Mouse (Mus musculus) heart, embryonic 14.5 days (tissue): ENCODE results near the gene Rfng. TPM values are rescaled to one million over a fixed set of nuclear protein-coding genes. Genes with fewer than 3 reads are reported as not detected.
"Not testable (repeated sequence)": the region's sequence is repeated elsewhere in the genome, so short reads cannot be mapped to it uniquely, and the experiment has no call there.

ENCODE experiments used
- ATAC-seq: fragments of 200-750 bp; cut with Nextera tagmentation; 2 replicates; pipeline ENCODE4 v1.8.0; 2017; ENCODE audit warnings: low read depth, moderate TSS enrichment; ENCODE audit not compliant: insufficient number of reproducible peaks, insufficient read depth, low FRiP score
- H3K27ac ChIP-seq, 2 experiments: fragments of 200-500 bp in 1 of 2; fragments of 300-500 bp in 1 of 2; sonication (generic) in 1 of 2; replicated peaks in 1 of 2; 2 replicates each; pipeline ENCODE4 v1.5.1; 2012 to 2014; ENCODE audit warnings: low read depth in 2 of 2, low read length in 2 of 2, control low read depth in 1 of 2, mild to moderate bottlenecking in 1 of 2, mixed read lengths in 1 of 2; ENCODE audit not compliant: control insufficient read depth in 1 of 2, insufficient read depth in 1 of 2
- H3K27me3 ChIP-seq: fragments of 300-500 bp; sonication (generic); 2 replicates; pipeline ENCODE4 v1.6.1; 2014; ENCODE audit warnings: mild to moderate bottlenecking, low read length, control low read depth; ENCODE audit not compliant: control insufficient read depth, insufficient read depth
- H3K36me3 ChIP-seq: fragments of 300-500 bp; sonication (generic); 2 replicates; pipeline ENCODE4 v1.6.1; 2014; ENCODE audit warnings: mild to moderate bottlenecking, control low read depth, low read length, mixed read lengths; ENCODE audit not compliant: control insufficient read depth, insufficient read depth
- H3K4me1 ChIP-seq, 2 experiments: fragments of 200-500 bp in 1 of 2; fragments of 300-500 bp in 1 of 2; sonication (generic) in 1 of 2; 2 replicates each; pipeline ENCODE4 v1.6.1; 2012 to 2014; ENCODE audit warnings: low read length in 2 of 2, control low read depth in 1 of 2, mixed read lengths in 1 of 2; ENCODE audit not compliant: control insufficient read depth in 2 of 2, insufficient read depth in 2 of 2
- H3K4me2 ChIP-seq: fragments of 300-500 bp; sonication (generic); 2 replicates; pipeline ENCODE4 v1.6.1; 2014; ENCODE audit warnings: mild to moderate bottlenecking, low read length
- H3K4me3 ChIP-seq, 2 experiments: fragments of 200-500 bp in 1 of 2; fragments of 300-500 bp in 1 of 2; sonication (generic) in 1 of 2; 2 replicates each; pipeline ENCODE4 v1.5.1; 2012 to 2014; ENCODE audit warnings: low read length in 2 of 2, mild to moderate bottlenecking in 2 of 2, control low read depth in 1 of 2, low read depth in 1 of 2, moderate library complexity in 1 of 2; ENCODE audit not compliant: control insufficient read depth in 1 of 2, insufficient read depth in 1 of 2
- H3K9ac ChIP-seq: fragments of 300-500 bp; sonication (generic); 2 replicates; pipeline ENCODE4 v1.6.1; 2014; ENCODE audit warnings: mild to moderate bottlenecking, low read length
- H3K9me3 ChIP-seq: fragments of 300-500 bp; sonication (generic); 2 replicates; pipeline ENCODE4 v1.6.1; 2016; ENCODE audit warnings: low read length, control low read depth; ENCODE audit not compliant: control insufficient read depth
- WGBS: fragments of 180-500 bp; shearing (Covaris S2); extraction: QIAGEN DNeasy Blood & Tissue Kit; methylation state at CpG from one replicate; pipeline ENCODE4 v1.1.7; 2014; 5-methylcytosine and 5-hydroxymethylcytosine counted together
- polyA plus RNA-seq: library from polyadenylated mRNA; unstranded; fragments of >200 nt; fragmentation: Nextera tagmentation; extraction: Ambion mirVana; gene quantifications from 2 replicates; pipeline ENCODE4 v1.2.1, GENCODE M21; 2014

Rfng gene
- polyA plus RNA-seq, 1 experiment from 2014 or later, result 16.7 TPM

DNA sequence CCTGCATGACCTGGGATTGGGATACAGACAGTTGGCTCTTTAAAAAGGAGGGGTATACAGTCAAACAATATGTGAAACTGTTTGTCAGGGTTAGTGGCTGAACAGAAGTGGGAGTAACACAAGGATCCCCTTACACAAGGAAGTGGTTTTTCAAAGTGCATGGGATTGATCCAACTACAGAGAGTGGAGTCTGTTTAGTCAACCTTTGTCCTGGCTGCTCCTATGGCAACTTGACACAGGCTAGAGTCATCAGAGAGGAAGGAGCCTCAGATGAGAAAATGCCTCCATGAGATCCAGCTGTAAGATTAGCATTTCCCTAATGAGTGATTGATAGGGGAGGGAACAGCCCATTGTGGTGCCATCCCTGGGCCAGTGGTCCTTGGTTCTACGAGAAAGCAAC, 15.8 kb downstream of the Rfng start:
- no peak overlapping the region for H3K4me2 ChIP-seq
- no peak overlapping the region for H3K4me3 ChIP-seq
- H3K9me3 ChIP-seq, result no peaks in the 10 kb centered on the region
- H3K27ac ChIP-seq, result no peak overlapping the region
- H3K27me3 ChIP-seq, result peaks cover 11% of the 10 kb centered on the region; the same call in 1 of the 2 replicates
- no peak for ATAC-seq
- 56% methylated on average over 1 of the region's 1 CpGs for WGBS
- no peaks in the 10 kb centered on the region for H3K4me1 ChIP-seq
- H3K9ac ChIP-seq, result no peak overlapping the region
- no peaks in the 10 kb centered on the region for H3K36me3 ChIP-seq

DNA sequence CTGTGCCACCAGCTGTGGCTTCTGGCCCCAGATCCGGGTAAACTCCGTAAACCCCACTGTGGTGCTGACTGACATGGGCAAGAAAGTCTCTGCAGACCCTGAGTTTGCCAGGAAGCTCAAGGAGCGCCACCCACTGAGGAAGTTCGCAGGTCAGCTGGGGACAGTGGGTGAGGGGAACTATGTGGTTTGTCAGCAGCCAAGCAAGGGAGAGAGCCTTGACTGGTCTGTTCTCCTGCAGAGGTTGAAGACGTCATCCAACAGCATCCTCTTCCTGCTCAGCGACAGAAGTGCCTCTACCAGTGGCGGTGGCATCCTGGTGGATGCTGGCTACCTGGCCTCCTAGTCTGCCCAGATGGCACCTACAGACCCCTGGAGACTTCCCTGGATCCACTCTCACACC, 17.0 kb downstream of the Rfng start:
- not testable (repeated sequence) for ATAC-seq
- 43% methylated on average over 4 of the region's 7 CpGs for WGBS

DNA sequence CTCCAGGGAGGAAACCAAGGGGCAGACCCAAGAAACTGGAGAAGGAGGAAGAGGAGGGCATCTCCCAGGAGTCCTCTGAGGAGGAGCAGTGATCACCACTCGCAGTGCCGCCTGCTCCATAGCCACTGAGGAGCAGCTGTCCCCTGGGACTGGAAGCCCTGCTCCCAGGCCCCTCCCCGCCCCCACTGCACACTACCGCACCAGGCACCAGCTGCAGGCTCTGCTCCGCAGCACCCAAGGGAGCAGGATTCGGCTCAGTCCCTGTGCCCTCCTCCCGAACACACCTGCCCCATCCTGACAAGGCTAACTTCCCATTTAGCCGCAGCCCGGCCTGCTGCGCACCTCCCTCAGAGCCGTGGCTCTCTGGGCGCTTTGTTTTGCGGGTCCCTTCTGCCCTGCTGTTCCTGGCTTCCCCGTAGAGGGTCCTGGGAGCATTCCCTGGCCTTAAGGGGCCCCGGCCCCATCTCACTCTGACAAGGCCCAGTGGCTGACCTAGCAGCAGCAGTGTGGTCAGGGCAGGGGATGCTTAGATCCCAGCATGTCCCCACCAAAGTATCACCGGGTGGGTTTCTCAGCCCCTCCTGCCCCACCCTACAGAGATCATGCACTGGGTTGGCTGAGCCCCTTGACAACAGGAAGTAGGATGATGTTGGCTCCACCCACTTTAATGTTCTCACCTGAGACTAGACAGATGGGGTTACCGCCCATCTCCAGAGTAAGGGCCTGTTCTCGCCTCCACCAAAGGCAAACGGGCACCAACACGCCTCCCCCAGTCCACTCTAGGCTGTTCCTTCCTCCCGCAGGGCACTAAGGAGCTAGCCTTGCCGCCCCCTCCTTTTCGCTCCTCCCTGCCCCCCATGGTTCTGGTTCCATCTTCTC, 20.6 kb downstream of the Rfng start:
- H3K27ac ChIP-seq, H3K36me3 ChIP-seq, H3K4me1 ChIP-seq, H3K4me3 ChIP-seq, H3K9me3 ChIP-seq, ATAC-seq, H3K9ac ChIP-seq: not testable (repeated sequence)
- WGBS, result 16% methylated on average over 6 of the region's 23 CpGs
- peak overlapping the region; percentile 41 for H3K4me2 ChIP-seq
- H3K27me3 ChIP-seq, result peaks cover 22% of the 10 kb centered on the region; the same call in 1 of the 2 replicates

More for the DNA sequence above, 17.0 kb downstream of the Rfng start:
- not testable (repeated sequence) for H3K27ac ChIP-seq, H3K4me1 ChIP-seq, H3K4me2 ChIP-seq, H3K9me3 ChIP-seq, H3K36me3 ChIP-seq, H3K9ac ChIP-seq, H3K4me3 ChIP-seq
- peaks cover 16% of the 10 kb centered on the region; the same call in 1 of the 2 replicates for H3K27me3 ChIP-seq

DNA sequence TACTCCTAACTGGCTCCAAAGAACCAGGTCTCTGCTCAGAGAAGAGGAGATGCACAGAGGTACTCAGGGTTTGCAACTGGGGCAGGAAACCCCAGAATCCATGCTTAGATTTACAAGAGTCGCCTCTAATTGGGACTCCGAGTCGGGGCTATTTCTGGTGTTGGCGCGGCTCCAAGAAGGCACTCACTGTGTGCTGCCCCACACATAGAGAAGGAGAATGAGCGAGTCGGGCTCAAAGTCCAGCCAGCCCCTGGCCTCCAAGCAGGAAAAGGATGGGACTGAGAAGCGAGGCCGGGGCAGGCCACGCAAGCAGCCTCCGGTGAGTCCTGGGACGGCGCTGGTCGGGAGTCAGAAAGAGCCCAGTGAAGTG, 21.4 kb downstream of the Rfng start, which contains the start of gene Hmga1b:
TSS of gene Hmga1b (plus strand) at position 123 of the 370 bp plus-strand sequence.
- Histone ChIP-seq H3K4me2 (peak within 1 kb of the TSS; percentile 41), H3K9me3 (peaks cover 16% of the 10 kb centered on the region), H3K27me3 (peaks cover 22% of the 10 kb centered on the region; the same call in 1 of the 2 replicates), H3K9ac (peak within 1 kb of the TSS; percentile 47)
- 11% methylated on average over 14 of the region's 14 CpGs for WGBS
- ATAC-seq, H3K27ac ChIP-seq, H3K4me3 ChIP-seq, H3K4me1 ChIP-seq, H3K36me3 ChIP-seq: not testable (repeated sequence)

DNA sequence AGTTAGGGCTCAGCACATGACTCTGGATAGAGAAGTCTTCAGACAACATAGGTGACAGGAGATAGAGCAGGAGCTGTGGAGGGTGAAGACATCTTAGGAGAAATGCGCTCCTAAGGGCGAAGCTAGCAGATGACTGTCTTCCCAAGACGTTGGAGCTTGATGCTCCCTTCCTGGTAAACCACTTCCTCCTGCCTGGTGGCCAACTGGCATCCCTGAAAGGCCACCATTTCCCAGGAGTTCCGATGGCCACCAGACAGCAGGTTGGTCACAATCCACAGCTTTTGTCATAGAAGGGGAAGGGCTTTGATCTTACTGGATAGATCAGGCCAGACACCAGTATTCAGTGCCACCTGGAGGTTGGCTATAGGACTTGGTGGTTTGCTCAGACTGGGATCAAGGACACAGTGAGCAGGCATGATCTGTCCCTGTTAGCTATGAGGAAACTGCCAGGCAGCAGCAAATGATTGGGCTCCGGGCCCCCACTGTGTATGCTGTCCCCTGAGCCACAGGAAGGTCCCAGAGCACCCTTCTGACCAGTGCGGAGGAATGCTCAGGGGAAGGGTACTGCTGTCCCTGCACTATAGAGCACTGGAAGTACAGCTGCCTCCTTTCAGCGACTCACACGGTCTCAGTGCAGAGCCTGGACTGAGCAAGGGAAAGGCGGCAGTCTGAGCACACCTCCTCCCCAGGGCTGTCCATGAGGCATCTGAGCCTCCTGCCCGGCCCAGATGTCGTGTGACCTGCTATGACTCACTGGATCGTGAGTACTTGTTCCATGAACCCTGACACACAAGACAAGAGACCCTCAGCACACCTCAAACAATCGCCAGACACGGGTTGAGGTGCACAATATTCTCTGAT, 22.0 kb downstream of the Rfng start:
- peak overlapping the region; percentile 41 for H3K4me2 ChIP-seq
- H3K4me3 ChIP-seq, result no peak overlapping the region
- no peaks in the 10 kb centered on the region for H3K36me3 ChIP-seq
- no peak for ATAC-seq
- peaks cover 6 to 7% of the 10 kb centered on the region in 2 experiments for H3K4me1 ChIP-seq
- H3K27ac ChIP-seq, result no peak overlapping the region
- WGBS, result 51% methylated on average over 14 of the region's 14 CpGs
- peaks cover 17% of the 10 kb centered on the region for H3K9me3 ChIP-seq
- H3K27me3 ChIP-seq, result peaks cover 22% of the 10 kb centered on the region; the same call in 1 of the 2 replicates
- peak overlapping the region; percentile 47 for H3K9ac ChIP-seq

DNA sequence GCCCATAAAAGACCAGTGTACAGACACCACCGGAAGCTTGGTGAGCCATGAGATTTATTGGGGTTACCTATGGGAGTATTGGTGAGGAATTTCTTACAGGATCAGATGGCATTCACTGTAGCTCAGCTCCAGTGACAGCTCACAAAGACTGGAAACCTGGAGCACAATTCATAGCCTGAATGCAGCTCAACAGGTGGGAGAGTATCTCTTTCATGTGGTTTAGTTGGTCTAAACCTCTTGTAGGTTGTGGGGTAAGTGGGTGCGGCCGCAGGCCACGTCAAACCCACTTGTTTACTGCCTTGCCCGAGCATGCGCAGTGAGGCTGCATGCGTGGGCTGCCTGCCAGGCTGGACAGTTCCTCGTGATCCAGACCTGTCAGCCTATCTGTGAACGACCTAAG, 23.8 kb downstream of the Rfng start:
- H3K27ac ChIP-seq, result no peak overlapping the region
- ATAC-seq, result no peak
- H3K4me2 ChIP-seq, result no peak overlapping the region
- peaks cover 6 to 7% of the 10 kb centered on the region in 2 experiments for H3K4me1 ChIP-seq
- 64% methylated on average over 9 of the region's 9 CpGs for WGBS
- H3K36me3 ChIP-seq, result no peaks in the 10 kb centered on the region
- no peak overlapping the region for H3K4me3 ChIP-seq
- peaks cover 20% of the 10 kb centered on the region for H3K9me3 ChIP-seq
- H3K9ac ChIP-seq, result no peak overlapping the region
- H3K27me3 ChIP-seq, result peaks cover 16% of the 10 kb centered on the region; the same call in 1 of the 2 replicates

DNA sequence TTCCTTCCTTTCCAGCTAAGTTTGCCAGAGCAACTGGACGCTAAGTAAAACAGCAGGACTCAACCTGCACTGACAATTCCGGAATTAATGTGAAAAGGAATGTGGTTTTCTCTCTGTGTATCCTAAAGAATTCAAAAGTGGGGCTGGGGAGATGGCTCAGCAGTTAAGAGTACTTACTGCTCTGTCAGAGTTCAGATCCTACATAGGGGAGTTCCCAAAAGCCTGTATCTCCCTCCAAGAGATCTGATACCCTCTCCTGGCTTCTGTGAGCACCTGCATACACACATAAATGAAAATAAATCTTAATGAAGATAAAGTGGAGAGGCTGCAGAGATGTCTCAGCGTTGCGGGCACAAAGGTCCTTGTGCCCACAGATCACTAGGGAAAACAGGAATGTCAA, 32.4 kb downstream of the Rfng start:
- H3K4me2 ChIP-seq, result no peak overlapping the region
- H3K36me3 ChIP-seq, result no peaks in the 10 kb centered on the region
- no peaks in the 10 kb centered on the region for H3K27me3 ChIP-seq
- H3K4me1 ChIP-seq, result no peaks in the 10 kb centered on the region
- WGBS, result 68% methylated on average over 4 of the region's 4 CpGs
- H3K9ac ChIP-seq, result no peak overlapping the region
- ATAC-seq, result no peak
- no peaks in the 10 kb centered on the region for H3K9me3 ChIP-seq
- H3K4me3 ChIP-seq, result no peak overlapping the region
- H3K27ac ChIP-seq, result no peak overlapping the region
